Mouse (Mus musculus) neural tube, embryonic 11.5 days (tissue): Measurements from ENCODE around the gene Plp2. TPM values are rescaled to one million over a fixed set of nuclear protein-coding genes. Genes with fewer than 3 reads are reported as not detected.
A peak's percentile ranks its signal among the peaks of the same experiment; 100 is the strongest.

Experiments
- ATAC-seq: fragments of 200-750 bp; cut with Nextera tagmentation; 2 replicates; pipeline ENCODE4 v1.8.0; 2017; ENCODE audit warnings: moderate number of reproducible peaks, mild to moderate bottlenecking, moderate TSS enrichment, moderate library complexity; ENCODE audit not compliant: insufficient read depth, low FRiP score, low TSS enrichment
- DNase-seq: peaks from one replicate; pipeline ENCODE4 v3.0.0-alpha.2; 2015; ENCODE audit warnings: low spot score
- H3K27ac ChIP-seq: fragments of 300-500 bp; sonication (generic); 2 replicates; pipeline ENCODE4 v1.5.1; 2014; ENCODE audit warnings: low read depth, mild to moderate bottlenecking, low read length
- H3K27me3 ChIP-seq: fragments of 300-500 bp; sonication (generic); 2 replicates; pipeline ENCODE4 v1.6.1; 2014; ENCODE audit warnings: mild to moderate bottlenecking, low read length, mixed read lengths; ENCODE audit not compliant: control insufficient read depth, insufficient read depth
- H3K36me3 ChIP-seq: fragments of 300-500 bp; sonication (generic); 2 replicates; pipeline ENCODE4 v1.6.1; 2014; ENCODE audit warnings: mild to moderate bottlenecking, low read length, moderate library complexity, mixed read lengths; ENCODE audit not compliant: control insufficient read depth, insufficient read depth
- H3K4me1 ChIP-seq: fragments of 300-500 bp; sonication (generic); 2 replicates; pipeline ENCODE4 v1.6.1; 2014; ENCODE audit warnings: low read length, mixed read lengths; ENCODE audit not compliant: control insufficient read depth, insufficient read depth
- H3K4me2 ChIP-seq: fragments of 300-500 bp; sonication (generic); 2 replicates; pipeline ENCODE4 v1.6.1; 2014; ENCODE audit warnings: low read depth, mild to moderate bottlenecking, moderate library complexity
- H3K4me3 ChIP-seq: fragments of 300-500 bp; sonication (generic); 2 replicates; pipeline ENCODE4 v1.5.1; 2014; ENCODE audit warnings: low read depth, low read length
- H3K9ac ChIP-seq: fragments of 300-500 bp; sonication (generic); 2 replicates; pipeline ENCODE4 v1.6.1; 2014; ENCODE audit warnings: mild to moderate bottlenecking, low read length
- H3K9me3 ChIP-seq: fragments of 300-500 bp; sonication (generic); 2 replicates; pipeline ENCODE4 v1.6.1; 2016; ENCODE audit warnings: low read length; ENCODE audit not compliant: control insufficient read depth
- WGBS: fragments of 180-500 bp; shearing (Covaris S2); extraction: QIAGEN DNeasy Blood & Tissue Kit; methylation state at CpG from one replicate; pipeline ENCODE4 v1.1.7; 2014; 5-methylcytosine and 5-hydroxymethylcytosine counted together
- polyA plus RNA-seq: library from polyadenylated mRNA; unstranded; fragments of >200 nt; fragmentation: Nextera tagmentation; extraction: Ambion mirVana; gene quantifications from 2 replicates; pipeline ENCODE4 v1.2.1, GENCODE M21; 2014

The Plp2 gene
- polyA plus RNA-seq, 1 experiment from 2014 or later = 43.3 TPM

DNA sequence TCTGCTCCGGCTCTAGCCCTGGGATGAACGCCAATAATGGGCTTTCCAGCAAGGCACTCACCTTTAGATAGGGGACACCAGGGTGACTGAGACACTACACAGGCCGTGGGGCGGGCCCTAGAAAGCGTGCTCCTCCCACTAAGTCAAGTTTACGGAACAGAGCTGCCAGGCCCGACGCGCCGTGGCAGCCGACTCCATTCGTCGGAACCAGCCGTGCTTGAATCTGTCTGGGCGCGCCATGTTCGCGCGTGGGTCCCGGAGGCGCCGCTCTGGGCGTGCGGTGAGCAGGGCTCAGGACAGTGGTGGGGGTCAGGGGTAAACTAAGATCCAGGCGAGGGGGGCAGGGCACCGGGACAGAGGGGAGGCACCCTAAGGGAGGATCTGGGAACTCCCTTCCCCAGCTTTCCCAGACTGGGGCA lies 14.0 kb downstream of the Plp2 start, which contains the start of gene Prickle3:
Gene Prickle3 (plus strand): TSS at position 40 of the 419 bp plus-strand sequence.
- WGBS = 35% methylated on average over 26 of the region's 26 CpGs
- Histone ChIP-seq H3K4me2 (peak within 1 kb of the TSS; percentile 36), H3K4me3 (peak within 1 kb of the TSS; percentile 31), H3K4me1 (no peaks in the 10 kb centered on the region), H3K36me3 (no peaks in the 10 kb centered on the region), H3K27me3 (no peaks in the 10 kb centered on the region), H3K9me3 (no peaks in the 10 kb centered on the region), H3K27ac (no peak within 1 kb of the TSS), H3K9ac (peak within 1 kb of the TSS; percentile 39)
- ATAC-seq = no peak
- no peak for DNase-seq

DNA sequence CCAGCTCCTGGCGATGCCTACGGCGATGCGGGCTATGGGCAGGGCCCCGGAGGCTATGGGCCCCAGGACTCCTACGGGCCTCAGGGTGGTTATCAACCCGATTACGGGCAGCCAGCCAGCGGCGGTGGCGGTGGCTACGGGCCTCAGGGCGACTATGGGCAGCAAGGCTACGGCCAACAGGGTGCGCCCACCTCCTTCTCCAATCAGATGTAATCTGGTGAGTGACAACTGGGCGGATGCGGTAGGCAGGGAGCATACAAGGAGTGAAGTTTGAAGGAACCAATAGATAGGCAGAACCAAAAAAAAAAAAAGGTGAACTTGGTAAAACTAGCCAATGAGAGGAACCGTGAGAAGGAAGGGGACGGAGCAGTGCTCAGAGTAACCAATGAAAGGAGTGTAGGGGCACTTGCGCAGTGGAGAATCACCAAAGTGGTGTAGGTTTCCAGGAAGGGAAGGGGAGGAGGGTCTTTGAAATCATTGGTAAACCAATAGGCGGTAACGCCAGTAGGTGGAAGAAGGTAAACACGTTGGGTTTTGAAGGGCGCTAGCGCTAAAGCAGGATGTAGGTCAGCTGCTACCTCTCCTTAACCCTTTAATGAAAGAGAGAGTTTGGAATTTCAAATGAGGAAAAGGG lies 22.4 kb downstream of the Plp2 start:
- H3K9me3 ChIP-seq = no peaks in the 10 kb centered on the region
- ATAC-seq (peak; percentile 96), DNase-seq (peak; percentile 79)
- 20% methylated on average over 25 of the region's 25 CpGs for WGBS
- no peaks in the 10 kb centered on the region for H3K36me3 ChIP-seq
- H3K27ac ChIP-seq = 0 out of 2 replicates have a peak overlapping the region, but pooled peaks have one; percentile 39
- no peaks in the 10 kb centered on the region for H3K4me1 ChIP-seq
- no peaks in the 10 kb centered on the region for H3K27me3 ChIP-seq
- peak overlapping the region; percentile 51 for H3K9ac ChIP-seq
- H3K4me2 ChIP-seq = peak overlapping the region; percentile 44
- H3K4me3 ChIP-seq = peak overlapping the region; percentile 32

DNA sequence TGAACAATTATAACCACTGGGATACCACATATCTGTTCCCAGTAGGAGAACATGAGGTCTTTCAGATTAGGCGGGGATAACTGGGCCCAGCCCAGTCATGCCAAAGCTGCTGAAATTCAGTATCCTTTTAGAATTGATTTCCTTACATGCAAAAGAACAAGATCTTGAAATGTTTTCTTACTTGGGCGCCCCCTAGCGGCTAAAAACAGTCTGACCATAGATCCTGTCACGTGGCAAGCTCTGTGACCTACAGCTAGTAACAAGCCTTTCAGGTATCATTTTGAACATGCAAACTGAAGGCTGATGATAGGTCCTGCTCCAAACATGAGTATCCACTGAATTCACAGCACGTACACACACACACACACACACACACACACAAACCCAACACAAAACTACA lies 25.8 kb downstream of the Plp2 start:
- no peaks in the 10 kb centered on the region for H3K4me1 ChIP-seq
- H3K9ac ChIP-seq = no peak overlapping the region
- ATAC-seq (no peak), DNase-seq (peak; percentile 76)
- H3K27me3 ChIP-seq = no peaks in the 10 kb centered on the region
- WGBS = 15% methylated on average over 5 of the region's 5 CpGs
- H3K9me3 ChIP-seq = no peaks in the 10 kb centered on the region
- no peak overlapping the region for H3K4me3 ChIP-seq
- no peak overlapping the region for H3K4me2 ChIP-seq
- H3K36me3 ChIP-seq = no peaks in the 10 kb centered on the region
- no peak overlapping the region for H3K27ac ChIP-seq

DNA sequence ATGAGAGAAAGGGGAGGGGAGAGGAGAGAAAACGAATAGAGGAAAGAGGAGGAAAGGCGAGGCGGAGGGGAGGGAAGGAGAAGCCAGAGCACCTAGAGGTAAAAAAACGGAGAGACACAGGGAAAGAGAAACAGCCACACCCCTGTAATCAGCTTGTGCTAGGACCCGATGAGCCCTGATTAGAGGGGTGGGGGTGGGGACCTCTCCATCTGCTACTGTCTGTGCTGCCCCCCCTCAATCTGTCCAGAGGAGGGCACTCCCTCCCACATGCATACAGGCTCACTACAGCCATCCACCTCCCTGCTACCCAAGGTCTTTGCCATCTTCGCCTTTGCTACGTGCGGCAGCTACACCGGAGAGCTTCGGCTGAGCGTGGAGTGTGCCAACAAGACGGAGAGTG lies 30.4 kb downstream of the Plp2 start:
- DNase-seq (no peak), ATAC-seq (no peak)
- no peaks in the 10 kb centered on the region for H3K27me3 ChIP-seq
- no peaks in the 10 kb centered on the region for H3K36me3 ChIP-seq
- no peak overlapping the region for H3K4me3 ChIP-seq
- WGBS = 31% methylated on average over 12 of the region's 12 CpGs
- no peak overlapping the region for H3K27ac ChIP-seq
- no peak overlapping the region for H3K4me2 ChIP-seq
- no peaks in the 10 kb centered on the region for H3K9me3 ChIP-seq
- no peaks in the 10 kb centered on the region for H3K4me1 ChIP-seq
- no peak overlapping the region for H3K9ac ChIP-seq

DNA sequence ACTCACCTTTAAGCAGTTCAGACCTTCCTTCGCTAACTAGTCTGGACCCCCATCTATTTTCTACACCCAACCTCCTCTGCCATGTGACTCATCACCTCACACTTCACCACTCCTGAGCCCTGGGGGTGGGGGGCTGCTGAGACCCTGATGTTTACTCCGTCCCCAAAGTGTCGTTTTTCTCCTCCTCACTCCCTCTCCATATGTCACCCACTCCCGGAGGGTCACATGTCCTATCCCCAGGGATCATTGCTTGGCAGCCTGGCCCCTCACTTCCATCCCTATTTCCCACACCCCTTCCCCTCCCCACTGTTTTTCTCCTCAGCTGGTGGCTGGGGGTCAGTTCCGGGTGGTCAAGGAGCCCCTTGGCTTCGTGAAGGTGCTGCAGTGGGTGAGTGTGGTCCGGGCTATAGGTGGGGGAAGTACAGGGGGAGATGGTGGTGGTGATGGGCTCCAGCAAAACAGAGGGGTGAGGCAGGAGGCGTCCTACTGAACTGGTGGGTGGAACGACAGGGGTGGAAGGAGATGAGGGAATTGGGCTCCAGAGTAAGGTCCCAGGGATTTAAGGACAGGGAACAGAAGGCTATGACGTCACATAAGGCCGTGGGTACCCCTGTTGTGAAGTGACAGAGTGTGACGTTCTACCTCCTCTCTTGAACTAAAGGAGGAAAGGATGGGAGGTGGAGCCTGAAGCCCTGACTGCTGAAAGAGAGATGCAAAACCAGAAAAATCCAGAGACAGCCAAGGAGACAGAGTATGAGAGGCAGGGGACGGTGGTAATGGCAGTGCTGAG lies 31.5 kb downstream of the Plp2 start:
- H3K4me1 ChIP-seq = no peaks in the 10 kb centered on the region
- H3K4me3 ChIP-seq = peak overlapping the region; percentile 39
- H3K27ac ChIP-seq = no peak overlapping the region
- DNase-seq (no peak), ATAC-seq (peak; percentile 35)
- peak overlapping the region; percentile 41 for H3K4me2 ChIP-seq
- no peaks in the 10 kb centered on the region for H3K27me3 ChIP-seq
- H3K9ac ChIP-seq = no peak overlapping the region
- H3K36me3 ChIP-seq = no peaks in the 10 kb centered on the region
- H3K9me3 ChIP-seq = no peaks in the 10 kb centered on the region
- WGBS = 27% methylated on average over 13 of the region's 13 CpGs

DNA sequence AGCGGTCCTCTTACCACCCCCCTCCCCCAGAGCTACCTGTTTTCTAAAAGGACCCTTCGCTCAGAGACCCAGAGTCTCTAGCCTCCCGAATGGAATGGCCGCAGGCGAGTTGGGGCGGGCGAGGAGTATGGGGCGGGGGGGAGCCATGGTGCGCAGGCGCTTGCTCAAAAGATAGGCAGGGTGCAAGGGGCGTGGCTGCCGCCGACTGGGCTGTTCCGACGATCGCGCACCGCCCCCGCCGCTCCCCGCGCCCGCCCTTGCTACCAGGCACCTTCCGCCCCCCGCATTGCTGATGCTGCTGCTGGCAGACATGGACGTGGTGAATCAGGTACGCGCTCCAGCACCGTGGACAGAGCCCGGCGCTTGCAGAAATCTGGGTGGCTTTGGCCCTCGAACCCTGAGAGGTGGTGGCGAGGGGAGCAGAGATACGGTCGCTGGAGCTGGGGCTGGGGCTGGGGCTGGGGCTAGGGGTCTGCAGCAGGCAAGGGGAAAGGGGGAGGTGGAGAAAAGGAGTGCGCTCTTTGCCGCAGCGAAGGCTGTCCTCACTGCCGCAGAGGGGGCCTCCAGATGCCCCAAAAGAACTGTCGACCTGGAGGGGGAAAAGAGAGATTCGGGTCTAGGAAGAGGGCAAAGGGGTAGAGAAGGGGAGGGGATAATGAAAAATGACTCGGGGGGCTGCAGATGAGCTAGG lies 32.6 kb downstream of the Plp2 start, which contains the start of gene Syp:
Gene Syp (plus strand): TSS at position 71 of the 691 bp plus-strand sequence.
- H3K9ac ChIP-seq = peak within 1 kb of the TSS; percentile 50
- DNase-seq (peak; percentile 86), ATAC-seq (peak; percentile 81)
- WGBS = 20% methylated on average over 42 of the region's 42 CpGs
- no peak within 1 kb of the TSS for H3K27ac ChIP-seq
- no peaks in the 10 kb centered on the region for H3K36me3 ChIP-seq
- H3K4me3 ChIP-seq = peak within 1 kb of the TSS; percentile 39
- peak within 1 kb of the TSS; percentile 41 for H3K4me2 ChIP-seq
- H3K9me3 ChIP-seq = no peaks in the 10 kb centered on the region
- no peaks in the 10 kb centered on the region for H3K27me3 ChIP-seq
- H3K4me1 ChIP-seq = no peaks in the 10 kb centered on the region

DNA sequence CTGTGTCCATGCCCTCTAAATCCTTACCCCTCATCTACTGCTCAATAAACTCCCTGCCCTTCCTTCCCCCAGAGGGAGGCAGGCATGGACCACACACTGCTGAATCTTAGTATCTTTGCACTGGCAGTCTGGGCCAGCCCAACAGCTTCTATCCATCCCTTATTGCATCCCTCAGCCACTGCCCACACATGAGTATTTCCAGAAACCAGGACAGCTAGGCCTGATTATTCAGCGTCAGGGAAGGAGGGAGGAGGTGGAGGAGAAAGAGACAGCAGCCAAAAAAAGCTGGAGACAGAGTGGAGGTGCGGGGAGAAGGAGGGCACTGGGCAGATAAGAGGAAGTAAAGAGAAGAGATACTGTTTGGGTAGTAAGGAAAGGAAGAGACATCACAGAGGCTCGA lies 36.1 kb downstream of the Plp2 start:
- Histone ChIP-seq H3K4me3 (no peak overlapping the region), H3K4me2 (no peak overlapping the region), H3K27me3 (no peaks in the 10 kb centered on the region), H3K9me3 (no peaks in the 10 kb centered on the region), H3K9ac (no peak overlapping the region), H3K4me1 (no peaks in the 10 kb centered on the region), H3K27ac (no peak overlapping the region), H3K36me3 (no peaks in the 10 kb centered on the region)
- 66% methylated on average over 3 of the region's 3 CpGs for WGBS
- ATAC-seq (no peak), DNase-seq (no peak)

DNA sequence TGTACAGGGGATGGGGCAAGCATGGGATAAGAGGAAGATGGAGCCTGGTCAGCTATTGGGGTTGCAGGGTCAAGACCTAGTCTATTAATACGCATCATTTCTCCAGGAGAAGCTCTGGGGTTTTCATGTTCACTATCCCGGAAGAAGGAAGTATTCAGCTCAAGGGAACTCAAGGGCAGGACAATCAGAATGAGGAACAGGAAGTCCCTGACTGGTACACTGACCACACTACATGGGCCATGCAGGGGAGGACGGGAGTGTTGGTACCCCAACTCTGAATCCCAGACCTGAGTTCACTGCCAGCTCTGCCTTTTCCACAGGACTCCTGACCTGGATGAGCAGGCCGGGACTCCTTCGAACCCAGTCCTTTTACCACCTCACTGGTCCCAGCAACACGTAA lies 38.6 kb downstream of the Plp2 start:
- Histone ChIP-seq H3K9me3 (no peaks in the 10 kb centered on the region), H3K4me1 (no peaks in the 10 kb centered on the region), H3K27ac (no peak overlapping the region), H3K9ac (no peak overlapping the region), H3K4me2 (no peak overlapping the region), H3K36me3 (no peaks in the 10 kb centered on the region), H3K4me3 (no peak overlapping the region), H3K27me3 (no peaks in the 10 kb centered on the region)
- DNase-seq (no peak), ATAC-seq (no peak)
- 97% methylated on average over 6 of the region's 6 CpGs for WGBS
